Mouse (Mus musculus) monocyte, adult 2 months (primary cell): ENCODE results near the gene Gm28035.

Experiments
- DNase-seq, 2 experiments: peaks; one replicate each; pipeline ENCODE4 v3.0.0; 2022; ENCODE audit warnings: low spot score in 2 of 2, low read depth in 1 of 2

The Gm28035 gene

DNA sequence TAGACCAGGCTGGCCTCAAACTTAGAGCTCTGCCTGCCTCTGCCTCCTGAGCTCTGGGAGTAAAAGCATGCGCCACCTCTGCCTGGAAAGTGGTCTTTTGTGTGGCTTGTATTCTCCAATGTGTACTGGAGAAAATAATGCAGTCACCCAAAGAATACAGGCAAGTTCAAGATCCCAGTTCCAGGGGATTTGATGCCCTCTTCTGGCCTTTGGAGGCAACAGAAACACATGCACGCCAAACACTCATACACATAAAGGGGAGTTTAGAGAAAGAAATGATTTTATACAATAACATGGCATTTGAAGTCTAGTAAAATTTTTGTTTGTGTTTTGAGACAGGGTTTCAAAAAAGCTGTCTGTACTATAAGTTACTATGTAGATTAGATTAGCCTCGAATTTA, 59.2 kb downstream of the Gm28035 start:
- DNase-seq = no peak

DNA sequence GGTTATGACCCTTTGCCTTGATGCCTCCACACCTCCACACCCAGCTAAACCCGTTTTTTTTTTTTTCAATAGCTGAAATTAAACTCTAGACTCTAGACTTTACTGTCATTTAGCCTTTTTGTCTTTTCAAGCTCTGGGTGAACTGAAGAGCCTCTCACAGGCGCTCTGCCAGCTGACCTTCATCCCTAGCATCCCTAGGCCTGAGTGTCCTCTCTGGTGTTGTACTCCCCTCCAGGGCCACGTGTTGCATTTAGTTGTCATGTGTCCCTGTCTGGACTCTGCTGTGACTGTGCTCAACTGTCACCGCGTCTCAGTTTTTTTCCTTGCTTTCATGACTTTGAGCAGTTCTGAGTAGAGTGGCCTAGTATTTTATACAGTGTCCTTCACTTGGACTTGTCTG, 59.6 kb downstream of the Gm28035 start:
- DNase-seq = no peak

DNA sequence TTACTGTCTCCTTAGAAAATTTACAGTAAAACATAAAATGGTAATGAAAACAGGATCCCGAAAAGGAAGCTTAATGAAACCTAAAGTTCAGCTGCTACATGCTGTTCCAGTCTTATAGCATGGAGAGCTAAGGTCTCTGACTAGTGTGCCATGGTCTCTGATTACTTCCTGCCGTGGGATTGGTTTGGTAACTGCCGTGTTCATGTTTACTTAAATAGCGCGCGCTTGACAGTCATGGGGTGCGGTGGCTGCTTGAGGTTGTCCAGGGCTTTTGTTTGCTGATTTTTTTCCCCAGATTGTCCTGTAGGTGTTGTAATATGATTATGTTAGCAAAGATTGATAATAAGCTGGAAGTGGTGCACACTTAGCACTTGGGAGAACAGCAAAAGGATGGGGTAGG, 65.7 kb downstream of the Gm28035 start:
- no peak for DNase-seq

DNA sequence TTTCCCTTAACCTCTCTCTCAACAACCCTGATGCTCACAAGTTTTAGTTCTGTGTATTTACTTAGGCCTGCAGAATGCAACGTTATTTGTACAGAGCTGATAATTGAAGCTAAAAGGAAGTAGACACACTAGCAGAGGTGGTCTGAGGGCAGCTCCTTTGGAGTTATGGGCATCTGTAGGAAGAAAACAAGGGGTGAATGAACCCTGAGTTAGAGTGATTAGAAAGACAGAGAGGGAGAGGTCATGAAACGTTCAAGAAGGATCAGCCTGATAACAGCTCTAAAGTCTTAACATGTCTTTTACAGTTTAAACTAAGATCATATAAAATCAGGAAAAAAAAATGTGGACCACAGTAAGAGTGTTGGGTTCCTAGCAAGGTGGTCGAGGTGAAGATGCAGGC, 69.0 kb downstream of the Gm28035 start:
- DNase-seq = no peak

DNA sequence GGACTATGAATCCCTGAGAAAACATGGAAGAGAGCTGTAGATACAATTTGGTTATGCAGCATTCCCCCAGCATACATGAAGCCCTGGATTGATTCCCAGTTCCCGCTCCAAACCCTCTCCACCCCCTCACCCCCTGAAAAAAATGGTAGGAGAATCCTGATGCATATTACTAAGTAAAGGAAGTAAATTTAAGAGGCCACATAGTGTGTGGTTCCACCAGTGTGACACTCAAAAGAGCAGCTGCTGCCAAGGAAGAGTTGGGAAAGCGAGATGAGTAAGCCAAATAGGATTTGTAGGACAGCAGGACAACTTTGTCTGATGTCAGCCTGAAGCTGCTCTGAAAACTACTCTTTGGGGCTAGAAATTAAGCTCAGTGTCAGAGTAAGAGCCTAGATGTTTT, 71.1 kb downstream of the Gm28035 start:
- no peak for DNase-seq

DNA sequence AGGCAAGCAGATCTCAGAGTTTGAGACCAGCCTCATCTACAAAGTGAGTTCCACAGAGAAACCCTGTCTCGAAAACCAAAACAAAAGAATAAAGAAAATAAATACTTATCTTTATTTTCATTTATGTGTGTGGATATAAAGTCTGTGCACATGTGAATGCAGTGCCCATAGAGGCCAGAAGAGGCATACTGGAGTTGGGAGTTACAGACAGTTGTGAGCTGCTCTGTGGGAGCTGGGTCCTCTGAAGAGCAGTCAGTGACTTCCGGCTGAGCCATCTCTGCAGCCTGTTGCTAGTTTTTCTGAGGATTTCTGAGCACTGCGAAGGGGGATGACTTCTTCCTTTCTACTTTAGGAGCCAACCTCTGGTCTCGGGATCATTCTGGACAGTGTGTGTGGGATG, 75.8 kb downstream of the Gm28035 start:
- no peak for DNase-seq

DNA sequence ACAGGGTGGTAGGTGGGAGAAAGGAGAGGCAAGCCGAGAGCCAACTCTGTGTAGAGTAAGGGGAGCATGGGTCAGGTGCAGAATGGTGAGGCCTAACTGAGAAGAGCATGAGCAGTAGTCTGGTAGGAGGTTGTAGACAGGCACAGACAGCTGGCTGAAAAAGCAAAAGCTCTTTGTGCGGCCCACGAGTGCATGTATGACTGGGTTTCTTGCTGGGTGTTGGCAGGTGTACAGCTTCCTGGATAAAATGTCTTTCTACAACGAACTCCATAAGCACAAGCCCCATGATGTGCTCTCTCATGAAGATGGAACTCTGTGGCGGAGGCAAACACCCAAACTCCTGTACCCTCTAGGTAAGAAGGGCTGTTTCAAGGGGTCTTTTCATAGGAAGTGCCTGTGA, 76.6 kb downstream of the Gm28035 start:
- no peak for DNase-seq

DNA sequence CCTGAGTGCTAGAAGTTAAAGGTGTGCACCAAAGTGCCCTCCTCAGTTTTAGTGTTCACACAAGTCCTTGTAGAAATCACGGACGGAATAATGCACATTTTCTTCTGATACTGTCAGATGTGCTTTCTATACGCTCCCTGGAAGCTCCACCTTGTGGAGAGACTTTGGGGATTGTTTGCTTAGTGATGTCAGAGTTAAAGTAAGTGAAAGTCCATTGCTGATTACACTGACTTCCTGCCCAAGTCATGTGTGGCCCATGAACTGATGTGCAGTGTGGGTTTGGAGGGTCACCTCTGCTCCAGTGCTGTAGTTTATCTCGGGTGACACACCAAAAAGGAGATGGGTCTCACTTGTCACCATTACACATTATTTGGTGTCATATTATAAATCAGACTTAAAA, 78.9 kb downstream of the Gm28035 start:
- DNase-seq = no peak

DNA sequence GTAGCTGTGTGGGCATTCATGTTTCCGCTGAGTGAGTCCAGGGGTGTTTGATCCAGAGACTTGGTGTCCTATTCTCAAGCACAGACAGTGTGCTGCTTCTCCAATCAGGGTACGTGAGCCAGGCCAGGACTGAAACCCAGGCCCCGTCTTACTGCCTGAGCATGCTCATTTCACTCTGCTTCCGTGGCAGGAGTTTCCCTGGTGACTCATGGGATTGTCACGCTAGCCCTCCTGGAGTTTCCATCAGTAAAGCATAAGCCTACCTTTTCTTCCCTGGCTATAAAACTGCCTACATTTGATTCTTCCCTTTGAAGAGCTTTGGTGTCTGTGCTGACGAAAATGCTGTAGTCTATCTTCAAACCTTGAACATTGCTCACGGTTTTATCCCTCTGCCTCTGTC, 82.7 kb downstream of the Gm28035 start:
- no peak for DNase-seq

DNA sequence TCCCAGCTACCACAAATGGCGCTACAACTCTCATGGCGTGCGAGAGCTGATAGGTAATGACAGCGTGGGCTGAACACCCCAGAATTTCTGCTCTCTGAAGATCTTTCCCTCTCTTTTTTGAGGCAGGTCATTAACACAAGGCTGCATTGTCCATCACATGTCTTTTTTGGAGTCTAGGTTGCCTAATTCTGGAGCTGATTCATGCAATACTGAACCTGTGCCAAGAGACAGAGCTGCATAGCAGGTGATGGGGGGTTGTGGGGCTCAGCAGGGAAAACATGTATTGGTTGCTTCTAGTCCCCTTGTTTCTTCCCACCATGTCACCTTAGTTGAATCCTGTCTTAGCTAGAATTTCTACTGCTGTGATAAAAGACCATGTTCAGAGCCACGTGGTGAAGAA, 84.9 kb downstream of the Gm28035 start:
- DNase-seq = no peak

DNA sequence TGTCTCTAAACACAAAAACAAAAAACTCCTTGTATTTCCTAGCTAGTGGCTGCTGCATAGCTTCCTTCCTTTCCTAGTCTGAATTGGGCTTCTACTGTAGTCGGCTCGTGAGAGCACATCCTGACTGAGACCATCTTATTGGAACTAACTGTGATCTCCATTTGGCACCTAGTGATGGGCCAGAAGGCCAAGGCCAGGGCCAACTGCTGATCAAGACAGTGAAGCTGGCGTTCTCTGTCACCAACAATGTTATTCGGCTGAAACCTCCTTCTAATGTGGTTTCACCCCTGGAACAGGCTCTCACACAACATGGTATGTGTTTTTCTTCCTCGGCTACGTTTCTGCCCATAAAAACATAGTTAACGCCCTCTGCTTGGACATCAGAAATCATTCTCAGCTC, 86.9 kb downstream of the Gm28035 start:
- DNase-seq = no peak

DNA sequence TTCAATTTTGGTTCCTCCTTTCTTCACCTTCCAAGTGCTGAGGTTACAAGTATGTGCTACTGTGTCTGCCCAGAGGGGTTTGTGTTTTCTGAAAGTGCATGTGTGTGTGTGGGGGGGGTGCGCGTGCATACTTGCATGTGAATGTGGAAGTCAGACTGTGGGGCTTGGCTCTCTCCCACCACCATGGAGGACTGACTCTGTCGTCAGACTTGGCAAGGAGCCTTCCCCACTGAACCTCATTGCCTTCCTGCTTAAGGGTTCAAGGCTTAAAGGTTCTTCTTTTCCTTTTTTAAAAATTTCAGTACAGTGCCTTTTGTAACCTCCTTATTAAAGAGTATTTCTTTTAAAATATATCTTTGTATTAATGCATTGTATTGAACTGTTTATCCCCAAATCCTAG, 88.4 kb downstream of the Gm28035 start:
- DNase-seq = no peak
